Mouse (Mus musculus): Measurements from ENCODE around the gene Tmem95.

The Tmem95 gene

DNA sequence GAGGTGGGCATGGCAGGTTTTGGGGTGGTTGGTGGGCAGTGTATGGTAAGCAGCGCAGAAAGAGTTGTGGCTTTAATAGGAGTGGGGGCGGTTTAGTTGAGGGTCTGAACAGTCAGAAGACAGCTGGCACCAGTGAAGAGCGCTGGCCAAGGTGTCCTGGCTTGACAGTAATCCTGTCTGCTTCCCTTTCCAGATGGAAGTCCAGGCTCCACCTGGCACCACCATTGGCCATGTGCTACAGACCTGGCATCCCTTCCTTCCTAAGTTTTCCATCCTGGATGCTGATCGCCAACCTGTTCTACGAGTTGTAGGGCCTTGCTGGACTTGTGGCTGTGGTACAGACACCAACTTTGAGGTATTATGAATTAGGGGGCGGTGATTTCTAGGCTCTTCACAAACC is 29.8 kb downstream of the Tmem95 start:
- no peak for DNase-seq (ENCODE audit: extremely low spot score, low read depth, low spot score)

DNA sequence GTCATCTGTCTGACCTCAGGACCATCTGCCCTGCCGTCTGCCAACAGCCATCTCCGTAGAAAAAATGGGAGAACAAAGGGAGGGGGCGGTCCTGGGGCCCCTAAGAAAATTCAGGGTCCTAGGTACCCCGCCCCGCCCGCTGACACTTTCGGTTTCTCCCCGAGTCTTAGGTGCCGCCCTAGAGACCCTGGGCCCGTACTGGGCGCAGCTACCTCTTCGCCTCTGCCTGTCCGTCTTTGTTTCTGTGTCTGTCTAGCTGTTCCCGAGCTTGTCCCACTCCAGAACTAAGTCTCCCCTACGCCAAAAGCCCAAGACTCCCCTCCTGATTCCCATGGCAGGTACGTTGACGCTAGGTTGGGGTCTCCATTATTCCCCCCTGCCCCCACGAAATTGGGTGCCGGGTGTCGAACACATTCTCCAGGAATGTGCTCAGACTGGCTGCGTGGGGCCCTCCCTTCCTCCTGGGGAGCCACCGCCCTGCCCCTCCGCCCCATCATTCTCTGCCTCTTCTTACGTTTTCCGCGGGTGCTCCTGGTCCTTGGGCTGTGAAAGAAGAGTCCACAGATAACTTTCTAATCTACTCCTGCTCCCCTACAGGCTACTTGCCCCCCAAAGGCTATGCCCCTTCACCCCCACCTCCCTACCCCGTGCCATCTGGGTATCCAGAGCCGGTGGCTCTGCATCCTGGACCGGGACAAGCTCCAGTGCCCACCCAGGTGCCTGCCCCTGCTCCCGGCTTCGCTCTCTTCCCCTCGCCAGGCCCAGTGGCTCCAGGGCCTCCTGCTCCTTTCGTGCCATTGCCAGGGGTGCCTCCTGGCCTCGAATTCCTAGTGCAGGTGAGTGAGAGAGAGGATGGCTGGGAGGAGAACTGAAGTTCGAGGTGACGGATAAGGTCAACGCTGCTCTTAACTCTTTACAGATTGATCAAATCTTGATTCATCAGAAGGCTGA is 30.8 kb downstream of the Tmem95 start:
- no peak for DNase-seq (ENCODE audit: extremely low spot score, low read depth, low spot score)

DNA sequence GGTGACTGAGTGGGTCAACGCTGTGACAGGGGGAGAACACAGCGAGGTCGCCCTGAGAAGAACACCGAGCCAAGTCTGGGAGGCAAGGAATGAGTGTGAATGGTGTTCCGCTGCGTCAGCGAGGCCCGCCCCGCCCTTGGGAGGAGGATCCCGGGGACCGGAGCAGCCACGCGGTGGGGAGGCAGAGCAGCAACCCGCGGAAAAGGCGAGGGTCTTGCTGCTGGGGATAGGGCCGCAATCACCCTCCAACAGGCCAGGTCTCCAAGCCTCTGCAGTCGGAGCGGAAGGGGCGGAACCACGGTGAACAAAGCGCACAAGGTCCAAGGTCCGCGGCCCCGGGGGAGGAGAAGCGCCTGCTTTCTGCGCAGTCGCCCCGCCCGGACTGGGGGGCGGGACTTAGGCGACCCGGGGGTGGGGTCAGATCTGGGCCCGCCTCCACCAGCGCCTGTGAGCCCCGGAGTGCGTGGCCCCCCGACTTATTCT is 31.6 kb downstream of the Tmem95 start, which contains the start of gene Plscr3:
TSS of gene Plscr3 (plus strand) at position 179 of the 483 bp plus-strand sequence.
- peak; percentile 70 for DNase-seq (ENCODE audit: extremely low spot score, low read depth, low spot score)

DNA sequence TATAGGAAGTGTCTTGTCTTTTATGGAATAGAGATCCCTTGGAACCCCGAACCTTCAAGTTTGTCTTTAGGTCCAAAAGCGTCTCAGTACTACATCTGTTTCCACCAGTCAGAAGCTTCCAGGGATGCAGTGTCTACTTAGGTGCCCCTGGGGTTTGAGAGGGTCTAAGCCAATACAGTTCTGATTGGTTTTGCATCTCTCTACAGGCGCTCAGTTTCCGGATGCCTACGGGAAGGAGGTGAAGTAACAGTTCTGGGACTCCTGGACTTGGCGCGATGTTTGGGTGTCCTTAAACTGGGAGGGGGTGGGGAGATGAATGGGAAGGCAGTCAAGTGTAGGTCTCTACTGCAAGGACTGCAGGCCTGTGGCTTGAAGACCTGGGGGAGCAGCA is 39.1 kb downstream of the Tmem95 start:
- DNase-seq (ENCODE audit: extremely low spot score, low read depth, low spot score): no peak

DNA sequence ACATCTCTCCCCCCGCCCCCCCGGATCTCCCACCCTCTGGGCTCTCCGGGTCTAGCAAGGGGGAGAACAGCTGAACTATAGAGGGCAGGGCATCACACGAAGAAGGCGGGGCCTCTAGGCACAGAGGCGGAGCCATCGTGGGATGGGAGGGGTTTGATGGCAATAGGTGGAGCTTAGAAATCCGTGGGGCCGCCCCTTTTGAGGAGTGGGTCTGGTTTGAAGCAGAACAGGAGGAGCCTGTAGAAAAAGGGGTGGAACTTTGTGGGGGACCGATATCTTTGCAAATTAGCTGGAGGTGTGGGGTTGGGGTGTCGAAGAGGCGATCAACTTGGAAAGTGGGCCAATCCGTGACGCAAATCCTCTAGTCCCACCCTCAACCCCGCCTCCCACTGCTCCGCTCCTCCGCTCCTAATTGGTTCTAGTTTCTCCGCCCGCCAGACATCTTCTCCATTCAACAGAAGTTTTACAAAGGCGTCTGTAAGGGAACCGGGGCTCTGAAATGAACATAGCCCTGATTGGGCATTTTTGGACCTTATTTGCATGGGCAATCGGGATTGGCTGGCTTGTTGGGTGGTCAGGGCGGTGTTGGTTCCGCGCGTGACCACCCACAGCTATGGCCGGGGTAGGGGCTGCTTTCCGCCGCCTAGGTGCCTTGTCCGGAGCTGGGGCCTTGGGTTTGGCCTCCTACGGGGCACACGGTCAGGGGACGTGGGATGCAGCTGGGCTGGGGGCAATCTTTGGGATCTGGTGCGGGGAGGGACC is 39.7 kb downstream of the Tmem95 start, which contains the start of gene Tmem256:
TSS of gene Tmem256 (plus strand) at position 563 of the 762 bp plus-strand sequence.
- DNase-seq (ENCODE audit: extremely low spot score, low read depth, low spot score): peak; percentile 93

DNA sequence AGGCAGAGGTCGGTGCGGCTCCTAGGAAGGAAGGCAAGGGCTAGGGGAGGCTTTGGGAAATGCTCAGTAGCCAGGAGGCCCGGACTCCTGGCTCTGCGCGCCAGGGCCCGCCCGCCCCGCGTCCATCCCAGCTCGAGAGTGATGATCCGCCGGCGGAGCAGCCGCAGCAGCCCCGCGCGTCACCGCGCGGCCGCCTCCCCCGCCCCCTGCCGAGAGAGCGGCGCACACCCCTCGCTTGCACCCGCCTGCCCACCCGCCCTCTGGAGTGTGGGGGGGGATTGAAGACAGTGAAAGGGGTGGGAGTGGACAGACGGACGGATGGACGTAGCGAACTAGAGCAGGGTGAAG is 40.2 kb downstream of the Tmem95 start, which contains the start of gene Nlgn2:
TSS of gene Nlgn2 (minus strand) at position 181 of the 348 bp plus-strand sequence.
- no peak for DNase-seq (ENCODE audit: extremely low spot score, low read depth, low spot score)

DNA sequence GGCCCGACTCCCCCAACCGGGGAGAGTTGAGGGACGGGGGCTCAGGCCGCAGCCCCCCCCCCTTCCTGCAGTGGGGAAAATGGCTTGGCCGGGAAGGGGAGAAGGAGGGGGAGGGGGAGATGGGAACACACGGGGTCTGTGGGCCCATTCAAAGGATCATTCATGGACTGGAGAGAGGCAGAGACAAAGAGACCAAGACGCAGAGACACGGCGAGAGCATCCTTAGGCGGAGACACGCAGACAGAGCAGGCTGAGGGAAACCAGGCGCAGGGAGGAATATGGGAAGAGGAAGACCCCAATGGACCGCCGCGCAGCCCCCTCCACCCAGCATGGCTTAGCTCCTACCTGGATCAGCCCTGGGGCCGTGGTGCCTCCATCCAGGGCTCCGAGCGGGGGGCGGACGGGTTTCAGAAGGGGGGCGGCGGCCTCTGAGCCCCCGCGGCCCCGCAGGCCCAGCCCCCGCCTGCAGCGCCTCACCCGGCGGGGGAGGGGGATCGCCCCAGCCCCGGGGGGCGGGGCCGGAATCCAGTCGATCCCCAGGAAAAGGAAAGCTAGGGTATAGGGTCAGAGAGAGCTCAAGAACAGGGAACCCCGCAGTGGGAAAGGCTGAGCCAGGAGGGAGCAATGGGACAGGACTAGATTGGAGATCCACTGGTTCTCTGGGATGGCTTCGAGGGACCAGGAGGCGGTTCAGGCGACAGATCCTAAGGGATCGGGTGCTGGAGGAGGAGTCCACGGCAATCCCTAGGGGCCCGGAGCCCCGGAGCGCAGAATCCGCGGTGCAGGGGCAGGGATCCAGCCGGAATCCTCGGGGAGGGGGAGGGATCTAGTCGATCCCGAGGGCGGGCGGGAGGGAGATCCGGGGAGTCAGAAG is 40.9 kb downstream of the Tmem95 start:
- DNase-seq (ENCODE audit: extremely low spot score, low read depth, low spot score): no peak

DNA sequence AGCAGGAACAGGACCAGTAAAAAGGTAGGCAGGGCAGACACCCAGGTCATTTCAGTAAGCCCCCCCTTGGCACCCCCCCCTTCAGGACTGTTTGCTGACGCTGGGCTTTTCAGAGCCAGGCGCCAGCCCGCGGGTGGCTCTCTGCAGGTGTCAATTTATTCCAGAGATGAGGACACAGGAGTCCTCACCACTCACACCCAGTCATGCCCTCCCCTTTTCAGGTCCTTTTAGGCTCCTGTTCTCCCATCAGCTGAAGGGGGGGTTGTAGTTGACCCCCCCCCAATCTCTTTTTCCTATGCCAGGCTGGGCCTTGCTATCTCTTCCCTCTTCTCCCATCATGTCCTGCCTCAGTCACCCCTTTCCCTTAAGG is 41.9 kb downstream of the Tmem95 start:
- no peak for DNase-seq (ENCODE audit: extremely low spot score, low read depth, low spot score)

DNA sequence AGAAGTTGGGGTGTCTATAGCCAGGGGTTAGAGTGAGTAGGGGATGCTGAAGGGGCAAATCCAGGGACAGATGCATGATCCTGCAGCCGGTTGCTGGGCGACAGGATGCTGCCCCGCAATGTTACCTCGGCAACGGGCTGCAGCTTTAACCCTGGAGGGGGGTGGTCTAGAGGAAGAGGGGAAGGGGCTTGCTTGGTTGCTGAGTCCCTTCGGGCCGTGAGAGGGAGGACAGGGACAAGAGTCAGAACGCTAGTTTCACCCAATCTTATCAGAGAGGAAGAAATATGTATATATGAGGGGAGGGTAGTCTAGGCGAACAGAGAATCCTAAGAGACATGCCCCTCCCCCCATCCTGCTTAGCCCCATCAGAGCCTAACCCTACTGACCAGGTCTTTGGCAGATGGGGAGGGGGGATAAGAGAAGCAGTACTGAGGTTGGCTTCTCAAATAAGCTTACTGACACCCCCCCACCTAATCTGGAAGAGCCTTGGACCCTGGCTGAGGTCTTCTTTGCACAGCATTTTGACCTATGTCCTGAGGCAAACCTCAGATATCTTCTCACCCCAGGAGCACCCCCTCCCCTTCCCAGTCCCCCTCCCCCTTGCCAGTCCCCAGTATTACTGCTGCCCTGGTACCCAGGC is 42.4 kb downstream of the Tmem95 start:
- no peak for DNase-seq (ENCODE audit: extremely low spot score, low read depth, low spot score)

DNA sequence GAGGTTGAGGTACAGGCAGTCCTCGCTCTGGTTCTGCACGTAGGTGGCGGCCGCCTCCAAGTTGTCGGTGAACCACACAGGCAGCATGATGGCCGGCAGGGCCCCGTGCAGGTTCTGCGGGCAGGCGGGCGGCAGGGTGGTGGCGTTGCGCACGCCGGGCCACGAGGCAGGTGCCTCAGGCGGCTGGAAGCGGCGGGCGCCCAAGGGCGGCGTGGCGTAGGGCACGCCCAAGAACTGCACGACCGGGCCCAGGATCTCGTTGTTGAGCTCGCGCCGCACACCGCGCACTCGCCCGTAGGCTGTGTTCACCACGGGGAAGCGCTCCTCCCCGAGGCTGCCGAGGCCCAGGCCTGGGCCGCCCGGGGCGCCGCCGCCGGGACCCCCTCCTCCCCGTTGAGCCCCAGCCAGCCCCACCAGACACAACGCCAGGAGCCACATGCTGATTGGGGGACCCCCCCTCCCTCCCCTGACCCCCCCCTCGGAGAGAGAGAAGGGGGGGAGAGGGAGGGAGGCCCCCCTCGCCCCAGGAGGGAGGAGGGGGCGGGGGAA is 43.7 kb downstream of the Tmem95 start:
- no peak for DNase-seq (ENCODE audit: extremely low spot score, low read depth, low spot score)

DNA sequence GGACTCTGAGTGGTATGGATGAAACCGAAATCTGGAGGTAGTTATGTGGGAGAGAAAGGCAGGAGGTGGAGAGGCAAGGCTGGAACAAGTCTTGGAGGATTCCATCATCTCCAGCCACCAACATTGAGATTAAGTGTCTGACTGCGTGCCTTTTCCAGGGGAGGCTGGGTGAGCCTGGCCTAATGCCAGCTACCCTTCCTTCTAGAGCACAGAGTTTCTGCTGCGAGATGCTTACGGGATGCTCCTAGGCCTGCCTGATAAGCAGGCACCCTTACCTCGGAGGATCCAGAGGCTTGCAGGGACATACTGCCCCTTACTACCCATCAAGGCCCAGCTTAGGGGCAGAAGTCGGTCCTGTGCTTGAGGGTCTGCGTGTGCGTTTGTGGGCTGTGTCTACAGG is 44.3 kb downstream of the Tmem95 start:
- DNase-seq (ENCODE audit: extremely low spot score, low read depth, low spot score): no peak

DNA sequence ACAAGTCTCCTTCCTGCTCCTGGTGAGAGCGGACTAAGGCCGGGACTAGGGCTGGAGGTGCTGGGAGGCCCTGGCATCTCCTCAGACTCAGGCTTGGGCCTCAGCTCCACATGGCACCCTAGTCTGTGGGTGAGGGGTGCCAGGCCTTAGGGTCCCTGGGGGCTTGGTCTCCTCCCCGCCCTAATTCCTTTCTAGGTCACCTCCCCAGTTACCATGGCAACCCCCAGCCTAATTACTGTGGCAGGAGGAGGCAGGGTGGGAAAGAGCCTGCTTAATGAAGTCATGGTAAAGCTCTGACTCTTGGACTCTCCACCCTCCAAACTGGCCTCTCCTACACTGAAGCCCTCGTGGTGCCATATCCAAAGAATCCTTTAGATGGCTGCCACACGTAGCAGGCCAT is 49.0 kb downstream of the Tmem95 start:
- no peak for DNase-seq (ENCODE audit: extremely low spot score, low read depth, low spot score)
